Mouse (Mus musculus): ENCODE measurements around the gene Palld.

Gene Palld

DNA sequence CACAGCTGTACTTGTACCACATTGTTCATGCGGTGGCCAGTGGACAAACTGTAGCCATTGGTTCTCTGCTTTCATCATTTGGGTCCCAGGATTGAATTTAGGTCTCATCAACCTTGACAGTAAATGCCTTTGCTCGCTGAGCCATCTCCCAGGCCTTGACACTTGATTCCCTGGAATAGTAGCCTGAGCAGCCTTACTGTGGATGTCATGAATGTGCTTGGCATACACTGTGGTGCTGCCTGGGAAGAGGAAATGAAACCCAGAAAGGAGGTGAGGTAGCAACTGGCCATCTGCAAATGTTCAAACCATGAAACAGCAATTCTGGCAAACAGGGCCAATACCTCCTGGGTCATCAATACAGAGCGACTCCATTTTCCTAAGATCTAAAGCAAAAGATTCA, 34.0 kb downstream of the Palld start:
- in situ Hi-C loops (cut with MboI; ENCODE audit: unreplicated experiment in 2 of 2), result loop anchor here in 1 of 2 experiments (25.0 kb wide), 1 partner anchor 1256 kb away; no protein-coding TSS in a partner anchor

DNA sequence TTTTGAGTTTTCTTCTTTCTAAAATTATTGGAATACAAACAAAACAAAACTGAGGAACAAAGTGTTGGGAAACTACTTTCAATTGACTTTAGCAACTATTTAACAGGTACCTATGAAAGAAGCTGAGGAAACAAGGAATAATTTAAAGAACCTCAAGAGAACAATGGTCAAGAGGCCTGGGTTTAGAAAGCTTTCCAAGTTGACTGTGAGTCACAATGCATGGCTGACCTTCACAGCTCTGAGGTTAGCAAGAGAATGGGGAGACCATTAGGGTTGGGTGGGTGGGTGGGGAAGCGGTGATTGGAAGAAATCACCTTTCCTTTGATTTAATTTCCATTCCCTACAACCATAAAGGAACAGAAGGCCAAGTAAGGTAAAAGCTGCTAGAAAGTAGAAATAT, 35.6 kb downstream of the Palld start:
- in situ Hi-C loops (cut with MboI; ENCODE audit: unreplicated experiment in 2 of 2), result loop anchor here in 1 of 2 experiments (25.0 kb wide), 1 partner anchor 1255 kb away; no protein-coding TSS in a partner anchor

DNA sequence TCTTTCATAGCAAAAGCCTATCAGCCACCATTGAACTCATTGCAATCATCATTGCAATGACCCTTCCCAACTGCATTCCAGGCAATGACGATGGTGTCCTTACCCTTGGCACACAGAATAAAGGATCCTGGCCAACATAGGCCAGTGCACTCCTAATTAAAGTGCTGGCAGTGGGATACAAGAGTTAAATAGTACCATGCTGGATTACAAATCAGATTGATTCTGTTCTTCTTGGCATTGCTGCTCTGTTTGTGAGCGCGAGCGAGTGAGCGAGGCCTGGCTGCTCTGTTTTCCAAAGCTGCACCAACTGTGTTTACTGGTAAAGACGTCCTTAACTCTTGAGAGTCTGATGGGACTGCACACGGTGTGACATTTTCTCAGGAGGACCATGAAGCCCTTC, 37.1 kb downstream of the Palld start:
- in situ Hi-C loops (cut with MboI; ENCODE audit: unreplicated experiment in 2 of 2), result loop anchor here in 1 of 2 experiments (25.0 kb wide), 1 partner anchor 1253 kb away; no protein-coding TSS in a partner anchor

DNA sequence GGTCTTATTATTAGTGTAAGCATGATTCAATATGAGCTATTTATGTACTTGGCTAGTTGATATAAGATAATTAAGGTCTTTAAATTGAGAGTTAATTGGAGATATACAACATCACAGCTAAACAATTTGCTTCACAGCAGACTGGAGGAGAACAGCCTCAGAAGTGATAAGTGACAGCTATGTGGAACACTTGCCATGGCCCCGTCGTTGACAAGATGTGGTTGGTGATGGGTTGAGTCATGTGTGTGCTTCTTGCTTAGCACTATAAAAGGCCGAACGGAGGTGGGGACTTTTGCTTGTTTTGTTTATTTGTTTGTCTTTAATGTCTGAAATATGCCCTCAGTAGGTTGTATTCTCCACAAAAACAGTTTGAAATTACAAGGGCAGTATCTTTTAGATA, 51.2 kb downstream of the Palld start:
- in situ Hi-C loops (cut with MboI; ENCODE audit: unreplicated experiment in 2 of 2), result loop anchor here in 1 of 2 experiments (25.0 kb wide), 1 partner anchor 1239 kb away; no protein-coding TSS in a partner anchor

DNA sequence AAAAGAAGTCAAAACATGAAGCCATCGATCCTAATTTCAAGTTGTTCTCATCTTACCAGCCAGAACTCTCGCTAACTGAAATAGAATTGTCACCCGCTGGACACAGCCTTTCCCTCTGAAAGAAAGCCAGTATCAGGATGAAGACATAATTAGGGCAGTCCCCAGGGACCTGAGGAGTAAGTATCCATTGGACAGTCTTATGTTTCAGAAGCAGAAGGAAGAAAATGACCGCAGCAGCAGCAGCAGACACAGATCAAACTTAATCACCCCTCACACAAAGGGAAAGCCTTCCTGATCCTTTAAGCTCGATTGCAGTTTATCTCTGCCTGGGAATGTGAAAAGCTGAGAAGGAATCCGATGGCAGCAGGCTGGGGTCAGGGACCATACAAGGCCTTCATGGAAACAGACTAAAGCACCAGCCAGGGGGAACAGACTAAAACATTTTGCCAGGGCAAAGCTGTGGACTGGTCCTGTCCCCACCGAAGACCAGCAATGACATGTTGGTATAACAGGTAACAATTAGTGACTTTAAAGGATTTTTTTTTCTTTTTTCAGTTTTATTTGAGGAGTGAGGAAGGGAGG, 53.8 kb downstream of the Palld start:
- in situ Hi-C loops (cut with MboI; ENCODE audit: unreplicated experiment in 2 of 2), result no loop called here

DNA sequence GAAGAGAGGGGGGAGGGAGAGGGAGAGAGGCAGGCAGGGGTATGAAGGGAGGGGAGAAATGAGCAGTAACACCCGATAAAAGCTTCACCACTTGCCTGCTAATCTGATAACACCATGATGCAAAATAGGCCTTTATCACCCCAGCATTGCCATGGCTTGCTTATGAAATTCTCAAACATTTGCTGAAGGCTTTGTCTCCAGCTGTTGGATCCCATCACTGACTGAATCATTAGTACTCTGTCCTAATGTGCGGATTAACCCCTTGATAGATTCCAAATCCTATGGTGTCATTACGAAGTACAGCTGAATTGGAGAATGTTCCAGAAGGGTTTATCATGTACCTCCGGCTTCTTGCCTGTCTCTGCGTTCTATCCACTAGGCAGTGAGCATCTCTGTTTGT, 55.0 kb downstream of the Palld start:
- in situ Hi-C loops (cut with MboI; ENCODE audit: unreplicated experiment in 2 of 2), result no loop called here

DNA sequence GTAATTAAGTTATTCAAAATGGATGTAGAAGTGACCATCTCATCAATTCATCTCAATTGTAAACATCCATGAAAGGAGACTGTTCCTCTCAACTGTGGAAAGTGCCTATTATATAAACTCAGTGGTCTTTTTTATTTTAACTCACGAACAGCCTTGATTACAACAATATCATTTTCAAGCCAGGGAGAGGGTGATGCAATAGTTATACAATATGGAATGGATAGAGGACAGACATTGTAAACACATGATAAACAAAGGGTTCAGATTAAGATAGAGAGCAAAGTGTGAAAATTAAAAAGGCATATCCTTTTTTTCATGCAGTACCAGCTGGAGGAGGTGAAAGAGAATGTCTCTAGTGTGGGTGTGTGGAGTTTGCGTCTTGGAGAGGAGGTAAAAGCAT, 57.5 kb downstream of the Palld start:
- in situ Hi-C loops (cut with MboI; ENCODE audit: unreplicated experiment in 2 of 2), result no loop called here

DNA sequence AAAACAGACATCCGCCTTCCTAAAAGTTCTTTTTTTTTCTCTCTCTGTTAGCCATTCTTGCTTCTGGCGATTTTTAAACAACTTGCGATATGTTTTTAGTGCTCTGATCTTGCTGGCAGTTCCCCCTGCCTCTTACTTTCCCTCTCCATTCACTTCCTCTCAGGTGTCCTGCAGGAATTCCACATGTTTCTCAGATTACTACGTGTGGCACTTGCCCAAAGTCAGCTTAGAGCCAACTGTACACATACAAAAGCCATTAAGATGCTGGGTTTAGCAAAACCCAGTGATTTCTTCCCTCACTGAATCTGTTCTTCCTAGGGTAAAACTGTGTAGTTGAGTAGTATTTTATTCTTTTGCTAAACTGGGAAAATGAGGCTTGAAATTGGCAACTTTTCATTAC, 57.9 kb downstream of the Palld start:
- in situ Hi-C loops (cut with MboI; ENCODE audit: unreplicated experiment in 2 of 2), result no loop called here

DNA sequence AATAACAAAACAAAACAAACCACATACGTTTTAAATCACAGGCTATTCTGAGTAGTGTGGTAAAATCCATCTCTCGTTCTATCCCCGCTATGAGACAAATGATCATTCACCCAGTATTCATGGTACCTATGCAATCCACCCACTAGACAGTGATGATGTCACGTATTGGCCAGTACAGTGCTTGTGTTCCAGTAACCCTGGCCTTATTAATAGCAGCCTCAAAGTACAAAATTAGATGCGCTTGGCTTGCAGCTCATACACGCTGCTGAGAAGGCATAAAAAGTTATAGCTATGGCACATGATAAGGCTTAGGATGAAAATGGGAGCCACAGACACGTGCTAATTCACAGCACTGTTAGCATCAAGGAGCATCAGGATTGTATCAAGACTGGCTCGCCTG, 58.7 kb downstream of the Palld start:
- in situ Hi-C loops (cut with MboI; ENCODE audit: unreplicated experiment in 2 of 2), result no loop called here

DNA sequence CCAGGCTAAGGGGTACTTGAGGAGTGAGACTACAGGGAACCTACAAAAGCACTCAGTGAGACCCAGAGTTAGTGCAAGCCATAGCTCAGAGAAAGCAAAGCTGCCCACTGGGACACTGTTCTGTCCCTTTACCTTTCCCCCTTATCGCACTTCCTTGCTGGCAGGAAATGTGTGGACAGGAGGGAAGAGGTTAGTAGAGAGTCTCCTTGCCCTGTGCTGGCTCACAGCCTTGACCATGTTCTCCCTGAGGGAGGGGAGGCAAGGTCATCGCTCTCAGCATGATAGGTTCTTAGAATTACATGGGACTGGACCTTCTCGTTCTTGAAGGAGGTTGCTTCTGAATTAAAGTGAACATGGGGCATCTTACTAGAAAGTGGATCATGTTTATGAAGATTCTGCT, 69.3 kb downstream of the Palld start:
- in situ Hi-C loops (cut with MboI; ENCODE audit: unreplicated experiment in 2 of 2), result no loop called here

DNA sequence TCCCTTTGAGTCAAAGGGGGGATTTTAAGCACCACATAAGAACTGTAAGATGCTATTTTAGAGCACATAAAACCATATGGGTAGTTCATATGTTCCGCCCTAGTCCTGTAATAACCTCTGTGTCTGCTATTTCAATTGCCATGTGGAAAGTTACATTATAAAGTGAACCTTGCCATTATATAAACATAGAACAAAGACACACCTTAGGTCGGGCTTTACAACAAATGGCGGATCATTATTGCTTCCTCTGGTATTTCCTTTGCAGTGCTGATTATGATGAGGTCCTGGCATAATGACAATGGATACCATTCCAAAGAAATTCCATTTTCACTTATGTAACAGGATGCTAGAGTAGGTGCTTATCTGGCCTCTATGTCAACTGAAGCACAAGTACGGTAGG, 70.5 kb downstream of the Palld start:
- in situ Hi-C loops (cut with MboI; ENCODE audit: unreplicated experiment in 2 of 2), result no loop called here

DNA sequence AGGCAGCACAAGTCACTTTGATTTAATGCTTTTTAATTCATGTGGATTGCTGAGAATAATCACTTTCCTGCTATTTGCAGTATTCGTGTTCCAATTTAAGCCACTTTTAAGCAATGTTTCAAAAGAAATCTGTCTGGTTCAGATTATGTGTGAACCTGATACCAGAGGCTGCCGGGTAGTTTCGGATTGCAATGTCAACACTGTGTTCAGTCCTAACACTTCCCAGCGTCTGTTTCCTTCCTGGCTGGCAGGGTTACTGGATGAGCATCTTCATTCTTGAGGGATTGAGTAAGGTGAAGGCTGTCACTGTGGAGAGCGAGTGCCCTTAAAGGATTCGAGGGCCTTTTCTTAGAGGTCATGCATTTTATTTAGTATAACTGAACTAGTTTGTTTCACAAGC, 71.7 kb downstream of the Palld start:
- in situ Hi-C loops (cut with MboI; ENCODE audit: unreplicated experiment in 2 of 2), result no loop called here

DNA sequence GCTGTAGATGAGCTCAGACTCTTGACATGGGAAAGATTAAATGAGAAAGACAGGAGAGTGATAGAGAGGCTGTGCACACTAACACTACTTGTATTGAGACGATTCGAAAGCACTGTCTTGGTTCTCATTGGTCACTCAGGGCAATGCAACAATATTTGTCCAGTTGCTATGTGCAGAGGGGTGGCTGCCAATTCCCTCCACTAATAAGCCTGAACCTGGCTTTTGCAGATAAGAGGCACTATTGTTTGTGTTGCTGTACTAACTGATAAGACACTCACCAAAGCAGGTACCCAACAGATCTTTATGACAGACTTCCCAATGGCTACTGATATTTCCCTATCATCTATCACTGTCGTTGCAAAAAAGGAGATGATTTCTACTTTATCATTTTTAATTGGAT, 77.9 kb downstream of the Palld start:
- in situ Hi-C loops (cut with MboI; ENCODE audit: unreplicated experiment in 2 of 2), result no loop called here

DNA sequence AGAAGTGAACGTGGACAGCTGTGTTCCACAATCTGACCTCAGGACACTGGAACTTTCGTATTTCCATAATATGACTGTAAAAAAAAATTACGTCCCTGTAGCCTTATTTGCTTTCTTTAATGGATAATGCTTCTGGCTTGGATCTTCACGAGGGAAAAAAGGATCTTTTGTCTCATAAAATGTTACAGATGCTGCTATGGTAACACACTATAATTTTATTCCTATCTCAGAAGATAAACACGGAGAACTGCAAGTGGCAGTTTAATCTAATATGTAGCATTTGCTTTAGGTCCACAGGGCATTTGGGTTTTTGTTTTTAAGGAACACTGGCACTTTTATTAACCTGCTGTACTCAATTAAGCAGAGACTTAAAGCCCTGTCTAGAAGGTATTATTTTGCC, 79.3 kb downstream of the Palld start:
- in situ Hi-C loops (cut with MboI; ENCODE audit: unreplicated experiment in 2 of 2), result no loop called here

DNA sequence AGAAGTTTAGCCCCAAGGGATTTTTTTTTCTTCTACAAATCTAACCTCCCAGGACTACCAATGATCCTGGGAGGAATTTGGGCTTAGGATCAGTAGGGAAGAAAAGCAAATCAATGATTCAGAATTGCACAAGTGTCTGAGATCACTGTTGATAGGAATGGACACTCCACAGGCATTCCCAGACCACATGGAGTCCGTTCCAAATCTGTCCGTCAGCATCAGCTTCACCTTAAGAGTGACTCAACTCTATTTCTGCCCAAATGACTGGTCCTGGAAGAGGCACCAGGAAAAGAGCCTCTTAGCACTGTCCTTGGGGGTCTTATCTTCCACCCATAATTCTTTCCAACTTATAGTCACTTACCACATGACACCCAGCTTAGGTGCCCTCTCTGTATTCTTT, 98.7 kb downstream of the Palld start:
- in situ Hi-C loops (cut with MboI; ENCODE audit: unreplicated experiment in 2 of 2), result no loop called here

DNA sequence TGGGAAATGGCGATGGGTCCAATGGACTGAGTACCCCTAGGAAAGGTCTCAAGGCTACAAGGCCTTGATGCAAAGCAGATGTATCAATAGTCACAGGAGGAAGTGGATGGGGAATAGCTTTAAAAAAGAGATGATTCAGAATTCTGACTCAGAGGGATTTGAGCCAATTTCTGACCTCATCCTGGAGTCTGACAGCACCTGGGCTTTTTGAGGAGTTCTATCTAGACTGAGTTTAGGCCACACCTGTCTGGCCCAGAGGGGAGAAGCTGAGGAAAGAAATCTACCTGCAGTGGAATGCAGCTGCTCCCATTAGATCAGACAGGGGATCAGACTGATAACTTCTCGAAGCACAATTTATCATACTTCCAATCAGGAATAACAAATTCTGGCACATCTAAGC, 99.7 kb downstream of the Palld start:
- in situ Hi-C loops (cut with MboI; ENCODE audit: unreplicated experiment in 2 of 2), result no loop called here

DNA sequence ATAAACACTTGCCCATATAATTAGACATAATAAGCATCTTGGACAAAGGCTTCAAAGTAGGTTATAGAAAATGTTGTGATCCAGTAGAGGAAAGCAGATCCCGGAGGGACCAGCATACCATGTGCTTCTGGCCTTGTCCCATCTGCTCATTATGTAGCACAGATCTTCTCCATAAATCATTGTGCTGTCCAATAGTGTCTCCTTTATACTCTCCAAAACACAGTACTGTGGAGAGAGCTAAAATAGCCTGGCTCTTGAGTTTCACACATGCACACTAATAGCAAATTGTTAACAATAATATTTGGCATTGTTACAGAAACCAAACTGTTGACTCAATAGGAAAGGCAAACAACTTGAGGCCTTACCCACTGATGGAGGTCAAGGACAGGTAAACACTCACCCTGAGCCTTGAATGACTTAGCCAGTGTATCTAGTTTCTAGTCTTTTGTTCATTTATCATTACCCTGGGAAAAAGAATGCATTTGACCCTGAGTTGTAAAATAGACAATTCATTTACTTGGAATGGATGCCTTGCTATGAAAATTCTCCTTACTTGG, 105.0 kb downstream of the Palld start:
- in situ Hi-C loops (cut with MboI; ENCODE audit: unreplicated experiment in 2 of 2), result no loop called here

DNA sequence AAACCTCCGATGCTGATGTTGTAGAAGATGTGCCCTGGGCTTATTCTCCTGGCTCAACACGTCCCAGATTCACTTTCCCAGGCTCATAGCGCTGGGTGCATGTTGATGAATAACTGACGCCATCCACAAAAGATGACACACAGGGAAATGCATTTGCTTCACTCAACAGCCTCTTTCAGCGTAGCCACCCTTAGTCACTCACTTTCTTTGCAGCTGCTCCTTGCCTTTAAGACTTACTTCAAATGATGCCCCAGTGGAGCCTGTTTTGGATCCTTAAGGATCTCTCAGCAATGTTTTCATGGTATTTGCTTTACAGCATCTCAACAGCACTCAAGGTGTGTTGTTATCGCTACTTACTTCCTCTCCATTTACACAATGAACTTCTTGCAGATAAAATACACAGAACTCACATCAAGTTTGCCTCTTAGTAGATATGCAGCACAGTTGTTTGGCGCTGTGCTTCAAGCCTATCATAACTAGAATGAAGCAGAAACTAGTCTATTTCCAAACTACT, 105.9 kb downstream of the Palld start:
- in situ Hi-C loops (cut with MboI; ENCODE audit: unreplicated experiment in 2 of 2), result no loop called here

DNA sequence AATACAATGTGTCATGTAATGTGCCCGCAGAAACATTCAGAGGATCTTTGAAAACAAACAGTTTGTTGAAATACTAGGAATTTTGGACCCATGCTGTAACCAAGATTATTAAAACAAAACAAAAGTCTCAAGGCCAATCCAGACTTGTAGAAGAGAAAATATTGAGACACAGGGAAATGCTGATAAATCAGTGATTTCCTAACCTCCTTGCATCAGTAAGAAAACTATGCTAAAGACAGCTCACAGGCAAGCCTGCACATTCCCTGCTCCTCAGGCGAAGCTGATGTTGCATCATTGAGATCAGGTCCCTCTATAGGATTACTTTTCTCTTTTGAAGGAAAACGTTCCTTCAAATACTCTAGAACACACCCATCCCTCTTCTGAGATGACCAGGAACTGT, 112.5 kb downstream of the Palld start:
- in situ Hi-C loops (cut with MboI; ENCODE audit: unreplicated experiment in 2 of 2), result no loop called here

DNA sequence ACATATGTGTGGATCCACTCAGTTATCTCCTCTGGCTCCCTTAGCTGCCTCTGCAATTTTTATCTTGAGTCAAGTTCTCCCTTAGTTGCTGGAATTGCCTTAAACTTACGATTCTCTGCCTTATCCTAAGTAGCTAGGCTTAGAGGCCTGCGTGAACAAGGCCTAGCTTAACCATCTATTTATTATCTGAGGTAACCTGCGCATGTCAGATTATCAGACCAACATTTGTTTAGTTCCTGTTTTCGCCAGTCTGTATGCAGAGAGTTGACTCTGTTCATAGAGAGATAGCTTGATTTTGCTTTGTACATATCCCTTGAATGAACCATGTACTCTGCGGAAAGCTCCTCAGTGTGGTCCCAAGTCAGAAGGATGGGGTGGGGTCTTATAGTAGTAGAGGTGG, 113.2 kb downstream of the Palld start:
- in situ Hi-C loops (cut with MboI; ENCODE audit: unreplicated experiment in 2 of 2), result no loop called here

DNA sequence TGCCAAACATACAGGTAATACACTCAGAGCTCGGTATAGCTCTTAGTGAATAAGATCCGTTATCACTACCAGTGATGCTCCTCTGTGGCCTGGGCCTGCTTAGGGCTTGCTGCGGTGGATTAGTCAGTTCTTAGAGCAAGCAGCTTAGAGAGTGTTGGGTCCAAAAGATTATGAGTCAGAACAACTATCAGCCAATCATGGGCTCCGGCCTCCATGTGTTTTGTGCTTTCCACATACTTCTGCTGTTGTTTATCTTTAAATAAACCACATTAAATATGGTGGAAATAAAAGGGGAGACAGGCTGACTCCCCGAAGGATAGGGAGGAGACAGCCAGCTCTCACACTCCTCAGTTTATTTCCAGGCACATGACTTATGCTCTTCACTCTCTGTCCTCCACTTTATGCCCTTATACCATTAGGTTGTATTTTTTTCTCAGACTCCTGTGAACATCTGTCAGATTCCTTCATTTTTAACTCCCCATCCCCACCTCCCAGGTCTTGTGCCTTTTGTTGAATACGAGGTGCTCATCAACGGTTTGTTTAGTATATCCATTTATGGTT, 119.5 kb downstream of the Palld start:
- in situ Hi-C loops (cut with MboI; ENCODE audit: unreplicated experiment in 2 of 2), result no loop called here

DNA sequence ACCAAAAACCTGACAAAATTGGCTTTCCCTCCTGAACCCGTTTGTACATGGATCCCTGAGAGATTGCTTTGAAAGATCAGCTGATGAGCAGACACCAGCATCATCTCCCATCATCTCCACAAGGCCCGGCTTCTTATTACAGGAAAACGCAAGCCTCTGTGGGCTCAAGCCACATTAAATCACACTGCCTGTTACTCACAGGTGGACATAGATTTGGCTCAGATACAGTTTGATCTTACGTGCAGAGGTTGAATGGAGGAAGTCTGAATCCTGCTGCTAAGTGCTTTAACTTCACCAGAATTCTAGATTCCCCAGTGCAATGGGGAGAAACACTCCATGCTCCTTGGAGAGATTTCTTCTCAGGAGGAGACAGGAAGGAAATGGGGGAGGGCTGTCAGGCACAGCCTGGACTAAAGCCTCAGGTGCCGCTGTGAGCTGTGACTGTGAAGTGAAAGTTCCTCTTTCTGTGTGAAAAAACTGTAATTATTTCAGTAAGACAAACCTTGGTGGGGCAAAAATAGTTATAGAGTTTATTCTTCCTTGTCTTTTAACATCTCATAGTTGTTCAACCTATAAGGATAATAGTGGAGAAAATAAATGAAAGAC, 121.7 kb downstream of the Palld start:
- in situ Hi-C loops (cut with MboI; ENCODE audit: unreplicated experiment in 2 of 2), result no loop called here

Data from v-Abl transformed pro-B cells (cell line).